Mouse (Mus musculus) neural tube, embryonic 15.5 days (tissue): ENCODE data around the gene Bcr. TPM values are rescaled to one million over a fixed set of nuclear protein-coding genes. Genes with fewer than 3 reads are reported as not detected.

ENCODE experiments used
- ATAC-seq: fragments of 200-750 bp; cut with Nextera tagmentation; 2 replicates; pipeline ENCODE4 v1.8.0; 2017; ENCODE audit warnings: mild to moderate bottlenecking, moderate TSS enrichment, moderate library complexity; ENCODE audit not compliant: low FRiP score
- H3K27ac ChIP-seq: fragments of 300-500 bp; sonication (generic); replicated peaks from 2 replicates; pipeline ENCODE4 v1.5.1; 2015; ENCODE audit warnings: mild to moderate bottlenecking, inconsistent platforms
- H3K27me3 ChIP-seq: fragments of 300-500 bp; sonication (generic); replicated peaks from 2 replicates; pipeline ENCODE4 v1.6.1; 2015; ENCODE audit warnings: inconsistent platforms
- H3K36me3 ChIP-seq: fragments of 300-500 bp; sonication (generic); 2 replicates; pipeline ENCODE4 v1.6.1; 2015; ENCODE audit warnings: inconsistent platforms
- H3K4me1 ChIP-seq: fragments of 300-500 bp; sonication (generic); 2 replicates; pipeline ENCODE4 v1.6.1; 2015; ENCODE audit warnings: inconsistent platforms
- H3K4me2 ChIP-seq: fragments of 300-500 bp; sonication (generic); 2 replicates; pipeline ENCODE4 v1.6.1; 2015; ENCODE audit warnings: inconsistent platforms, mild to moderate bottlenecking, moderate library complexity
- H3K4me3 ChIP-seq: fragments of 300-500 bp; sonication (generic); replicated peaks from 2 replicates; pipeline ENCODE4 v1.5.1; 2015; ENCODE audit warnings: mild to moderate bottlenecking, inconsistent platforms
- H3K9ac ChIP-seq: fragments of 300-500 bp; sonication (generic); replicated peaks from 2 replicates; pipeline ENCODE4 v1.6.1; 2015; ENCODE audit warnings: mild to moderate bottlenecking, inconsistent platforms
- H3K9me3 ChIP-seq: fragments of 300-500 bp; sonication (generic); replicated peaks from 2 replicates; pipeline ENCODE4 v1.6.1; 2016; ENCODE audit warnings: inconsistent platforms
- WGBS: fragments of 180-500 bp; shearing (Covaris S2); methylation state at CpG from one replicate; pipeline ENCODE4 v1.1.7; 2015; ENCODE audit warnings: mixed read lengths; 5-methylcytosine and 5-hydroxymethylcytosine counted together
- polyA plus RNA-seq: library from polyadenylated mRNA; unstranded; fragments of >200 nt; fragmentation: Nextera tagmentation; extraction: Ambion mirVana; gene quantifications from 2 replicates; pipeline ENCODE4 v1.2.1, GENCODE M21; 2015

Bcr gene
- polyA plus RNA-seq, 1 experiment from 2014 or later = 15.6 TPM

GRCm38 (mm10) chr10:75058336-75058735, 2.1 kb upstream of the Bcr start:
- Histone ChIP-seq H3K27me3 (no peaks in the 10 kb centered on the region), H3K4me2 (no peak overlapping the region), H3K4me1 (peaks cover 55% of the 10 kb centered on the region), H3K27ac (no peak overlapping the region), H3K4me3 (no peak overlapping the region), H3K36me3 (no peaks in the 10 kb centered on the region), H3K9me3 (no peaks in the 10 kb centered on the region), H3K9ac (0 out of 2 replicates have a peak overlapping the region, but pooled peaks have one; percentile 10)
- no peak for ATAC-seq
- WGBS = 85% methylated on average over 8 of the region's 8 CpGs

- Histone ChIP-seq H3K9me3 (no peaks in the 10 kb centered on the region), H3K4me3 (no peak overlapping the region), H3K36me3 (no peaks in the 10 kb centered on the region), H3K9ac (0 out of 2 replicates have a peak overlapping the region, but pooled peaks have one; percentile 10), H3K27me3 (no peaks in the 10 kb centered on the region), H3K4me2 (peak overlapping the region; percentile 94; the same call in 1 of the 2 replicates), H3K4me1 (peaks cover 60% of the 10 kb centered on the region), H3K27ac (no peak overlapping the region)
- WGBS = 17% methylated on average over 9 of the region's 9 CpGs
- ATAC-seq = no peak
Measured at GRCm38 (mm10) chr10:75058761-75059395, 1.5 kb upstream of the Bcr start.

- peaks cover 62% of the 10 kb centered on the region for H3K4me1 ChIP-seq
- ATAC-seq = peak; percentile 30; the same call in 1 of the 2 replicates
Measured at GRCm38 (mm10) chr10:75059396-75059795, 996 bp upstream of the Bcr start.

GRCm38 (mm10) chr10:75060843-75061235, 447 bp downstream of the Bcr start:
- peak overlapping the region; percentile 96 for H3K27ac ChIP-seq
- no peaks in the 10 kb centered on the region for H3K27me3 ChIP-seq
- no peaks in the 10 kb centered on the region for H3K36me3 ChIP-seq
- under 1% methylated on average over 32 of the region's 48 CpGs for WGBS
- H3K9me3 ChIP-seq = no peaks in the 10 kb centered on the region
- peak overlapping the region; percentile 94 for H3K4me2 ChIP-seq
- peak overlapping the region; percentile 72 for H3K9ac ChIP-seq
- peak overlapping the region; percentile 75 for H3K4me3 ChIP-seq
- H3K4me1 ChIP-seq = peaks cover 76% of the 10 kb centered on the region
- ATAC-seq = peak; percentile 39

More at GRCm38 (mm10) chr10:75059396-75059795, 996 bp upstream of the Bcr start:
- H3K27me3 ChIP-seq = no peaks in the 10 kb centered on the region
- no peak overlapping the region for H3K9ac ChIP-seq
- H3K4me2 ChIP-seq = peak overlapping the region; percentile 94
- peak overlapping the region; percentile 75 for H3K4me3 ChIP-seq
- H3K27ac ChIP-seq = peak overlapping the region; percentile 15; the same call in 1 of the 2 replicates
- WGBS = under 1% methylated on average over 11 of the region's 11 CpGs
- no peaks in the 10 kb centered on the region for H3K9me3 ChIP-seq
- H3K36me3 ChIP-seq = no peaks in the 10 kb centered on the region

GRCm38 (mm10) chr10:75061341-75062188, 1.2 kb downstream of the Bcr start:
- no peaks in the 10 kb centered on the region for H3K36me3 ChIP-seq
- H3K9ac ChIP-seq = peak overlapping the region; percentile 72
- H3K27ac ChIP-seq = peak overlapping the region; percentile 96
- peaks cover 74% of the 10 kb centered on the region for H3K4me1 ChIP-seq
- no peaks in the 10 kb centered on the region for H3K27me3 ChIP-seq
- no peaks in the 10 kb centered on the region for H3K9me3 ChIP-seq
- H3K4me2 ChIP-seq = peak overlapping the region; percentile 94
- 1% methylated on average over 71 of the region's 71 CpGs for WGBS
- ATAC-seq = no peak
- H3K4me3 ChIP-seq = peak overlapping the region; percentile 75

GRCm38 (mm10) chr10:75062189-75062561, 1.8 kb downstream of the Bcr start:
- Histone ChIP-seq H3K4me1 (peaks cover 72% of the 10 kb centered on the region), H3K4me3 (peak overlapping the region; percentile 75)

GRCm38 (mm10) chr10:75062621-75063020, 2.2 kb downstream of the Bcr start:
- ATAC-seq = no peak
- H3K4me1 ChIP-seq = peaks cover 76% of the 10 kb centered on the region
- no peaks in the 10 kb centered on the region for H3K9me3 ChIP-seq
- H3K27me3 ChIP-seq = no peaks in the 10 kb centered on the region
- H3K4me2 ChIP-seq = peak overlapping the region; percentile 94
- 47% methylated on average over 6 of the region's 6 CpGs for WGBS
- H3K27ac ChIP-seq = no peak overlapping the region
- H3K9ac ChIP-seq = peak overlapping the region; percentile 72
- H3K36me3 ChIP-seq = no peaks in the 10 kb centered on the region
- peak overlapping the region; percentile 75 for H3K4me3 ChIP-seq

More at GRCm38 (mm10) chr10:75062189-75062561, 1.8 kb downstream of the Bcr start:
- no peak for ATAC-seq
- Histone ChIP-seq H3K36me3 (no peaks in the 10 kb centered on the region), H3K27ac (no peak overlapping the region), H3K4me2 (peak overlapping the region; percentile 94), H3K27me3 (no peaks in the 10 kb centered on the region), H3K9me3 (no peaks in the 10 kb centered on the region), H3K9ac (peak overlapping the region; percentile 72)
- 13% methylated on average over 6 of the region's 6 CpGs for WGBS

- peaks cover 83% of the 10 kb centered on the region for H3K4me1 ChIP-seq
- 53% methylated on average over 12 of the region's 12 CpGs for WGBS
Measured at GRCm38 (mm10) chr10:75063301-75063965, 3.0 kb downstream of the Bcr start.

GRCm38 (mm10) chr10:75065691-75066090, 5.3 kb downstream of the Bcr start:
- 70% methylated on average over 6 of the region's 6 CpGs for WGBS
- Histone ChIP-seq H3K9ac (no peak overlapping the region), H3K4me1 (peaks cover 87% of the 10 kb centered on the region), H3K4me3 (no peak overlapping the region), H3K4me2 (peak overlapping the region; percentile 94), H3K27me3 (no peaks in the 10 kb centered on the region), H3K36me3 (no peaks in the 10 kb centered on the region), H3K9me3 (no peaks in the 10 kb centered on the region), H3K27ac (no peak overlapping the region)
- no peak for ATAC-seq

More at GRCm38 (mm10) chr10:75063301-75063965, 3.0 kb downstream of the Bcr start:
- H3K4me2 ChIP-seq = peak overlapping the region; percentile 94
- H3K36me3 ChIP-seq = no peaks in the 10 kb centered on the region
- no peak overlapping the region for H3K27ac ChIP-seq
- no peak for ATAC-seq
- H3K9me3 ChIP-seq = no peaks in the 10 kb centered on the region
- H3K4me3 ChIP-seq = peak overlapping the region; percentile 75
- no peaks in the 10 kb centered on the region for H3K27me3 ChIP-seq
- peak overlapping the region; percentile 31 for H3K9ac ChIP-seq

GRCm38 (mm10) chr10:75067446-75067845, 7.1 kb downstream of the Bcr start:
- Histone ChIP-seq H3K4me3 (no peak overlapping the region), H3K4me1 (peaks cover 90% of the 10 kb centered on the region)
- ATAC-seq = no peak

GRCm38 (mm10) chr10:75068086-75068485, 7.7 kb downstream of the Bcr start:
- Histone ChIP-seq H3K9ac (no peak overlapping the region), H3K36me3 (no peaks in the 10 kb centered on the region), H3K9me3 (no peaks in the 10 kb centered on the region), H3K27ac (no peak overlapping the region), H3K4me1 (peaks cover 83% of the 10 kb centered on the region), H3K4me3 (no peak overlapping the region), H3K27me3 (no peaks in the 10 kb centered on the region), H3K4me2 (no peak overlapping the region)
- WGBS = 60% methylated on average over 2 of the region's 2 CpGs
- ATAC-seq = no peak

More at GRCm38 (mm10) chr10:75067446-75067845, 7.1 kb downstream of the Bcr start:
- Histone ChIP-seq H3K9ac (no peak overlapping the region), H3K27ac (no peak overlapping the region), H3K9me3 (no peaks in the 10 kb centered on the region), H3K27me3 (no peaks in the 10 kb centered on the region), H3K4me2 (no peak overlapping the region), H3K36me3 (no peaks in the 10 kb centered on the region)
